Mouse (Mus musculus) hematopoietic stem cell, adult 5-6 weeks (primary cell): Measurements from ENCODE around the gene Hnrnph1. TPM values are rescaled to one million over a fixed set of nuclear protein-coding genes. Genes with fewer than 3 reads are reported as not detected.

Experiments used
- ATAC-seq, 2 experiments: fragments of 125-278 bp in 1 of 2; replicated peaks in 1 of 2; 2 replicates each; pipeline ENCODE4 v1.8.0; 2016 to 2017; ENCODE audit warnings: inconsistent platforms in 2 of 2, mild to moderate bottlenecking in 2 of 2, moderate number of reproducible peaks in 2 of 2, low read depth in 1 of 2, moderate TSS enrichment in 1 of 2; ENCODE audit not compliant: low FRiP score in 2 of 2, poor library complexity in 2 of 2, severe bottlenecking in 2 of 2, insufficient read depth in 1 of 2, low TSS enrichment in 1 of 2
- total RNA-seq: library from RNA; stranded (forward); fragments of 172-1452, 232-1000 nt; gene quantifications from 2 replicates; pipeline ENCODE4 v1.2.3, GENCODE M21; 2017

Gene Hnrnph1
- total RNA-seq, 1 experiment from 2014 or later = 1,107 TPM

GRCm38 (mm10) chr11:50389616-50390015 is 12.8 kb downstream of the Hnrnph1 start:
- ATAC-seq = no peak

DNA sequence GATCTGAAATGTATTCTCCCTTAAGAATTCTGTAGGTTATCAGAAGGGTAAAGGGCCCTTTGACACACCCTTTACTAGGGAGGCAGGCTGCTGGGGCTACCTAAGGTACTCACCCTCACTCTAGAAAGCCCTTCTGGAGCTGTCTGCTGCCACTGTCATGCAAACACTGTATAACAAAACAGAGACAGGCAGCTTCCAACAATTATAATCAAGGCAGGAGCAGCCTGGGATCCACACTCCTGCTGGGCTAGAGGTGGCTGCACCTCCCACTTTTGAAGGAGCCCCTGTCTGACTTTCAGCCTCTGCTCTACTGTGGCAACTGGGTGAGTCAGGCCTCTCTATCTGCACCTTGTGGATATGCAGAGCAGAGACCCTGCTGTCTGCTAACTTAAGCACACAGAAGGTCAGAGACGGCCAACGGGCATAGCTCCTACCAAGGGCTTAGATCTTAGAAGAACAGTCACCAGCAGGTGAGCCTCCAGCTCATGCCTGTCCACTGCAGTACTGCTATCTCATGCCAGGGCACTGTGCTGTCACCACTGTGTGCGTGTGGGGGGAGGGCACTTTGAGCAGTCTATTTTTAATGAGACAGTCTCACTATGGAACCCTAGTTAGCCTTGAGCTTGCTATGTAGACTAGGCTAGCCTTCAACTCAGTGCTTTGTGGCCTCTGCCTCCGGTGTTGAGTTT is 14.6 kb downstream of the Hnrnph1 start:
- ATAC-seq = no peak

DNA sequence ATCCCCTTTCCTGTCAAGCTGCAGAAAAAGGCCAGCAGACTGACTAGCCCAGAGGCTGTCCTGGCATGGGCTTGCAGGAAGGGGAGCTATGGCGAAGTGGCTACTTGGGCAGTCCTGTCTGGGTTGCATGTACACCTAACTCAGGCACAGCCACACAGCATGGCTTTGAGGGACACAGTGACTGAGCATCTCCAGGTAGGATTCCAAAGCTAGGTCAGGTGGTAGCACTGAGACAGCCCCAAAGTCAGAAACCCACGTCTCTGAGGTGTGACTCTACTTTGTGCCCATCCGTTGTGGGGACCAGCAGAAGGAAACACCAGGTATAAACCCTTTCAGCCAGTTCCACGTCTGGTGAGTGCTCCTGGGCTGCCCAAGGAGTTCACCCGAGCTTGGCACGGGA is 16.5 kb downstream of the Hnrnph1 start:
- ATAC-seq = no peak

- ATAC-seq = no peak
Observed at GRCm38 (mm10) chr11:50394731-50395130, 17.9 kb downstream of the Hnrnph1 start.

DNA sequence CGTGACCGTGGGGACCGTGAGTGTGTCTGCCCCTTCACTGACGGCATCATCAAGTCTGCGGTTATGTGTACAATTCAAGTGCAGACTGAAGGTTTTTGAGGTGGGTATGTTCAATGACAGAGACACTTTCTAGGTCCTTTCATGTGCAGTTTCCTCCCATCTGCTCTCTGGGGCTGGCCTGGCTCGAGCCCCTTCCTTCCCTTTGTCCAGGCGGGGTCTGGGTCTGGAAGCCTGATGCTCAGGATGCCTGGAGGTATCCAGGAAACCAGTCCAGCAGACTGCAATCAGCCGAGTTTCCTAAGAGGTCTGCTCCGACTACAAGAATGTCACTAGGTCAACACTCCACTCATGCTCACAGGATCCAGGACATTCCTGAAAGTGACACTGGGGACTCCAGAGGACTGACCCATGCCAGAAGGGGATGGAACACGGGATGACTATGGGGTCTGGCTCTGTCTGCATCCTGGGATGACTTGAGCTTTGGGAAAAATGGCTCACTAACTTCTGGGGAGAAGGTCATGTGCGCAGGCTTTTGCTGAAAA is 20.0 kb downstream of the Hnrnph1 start:
- ATAC-seq = no peak

DNA sequence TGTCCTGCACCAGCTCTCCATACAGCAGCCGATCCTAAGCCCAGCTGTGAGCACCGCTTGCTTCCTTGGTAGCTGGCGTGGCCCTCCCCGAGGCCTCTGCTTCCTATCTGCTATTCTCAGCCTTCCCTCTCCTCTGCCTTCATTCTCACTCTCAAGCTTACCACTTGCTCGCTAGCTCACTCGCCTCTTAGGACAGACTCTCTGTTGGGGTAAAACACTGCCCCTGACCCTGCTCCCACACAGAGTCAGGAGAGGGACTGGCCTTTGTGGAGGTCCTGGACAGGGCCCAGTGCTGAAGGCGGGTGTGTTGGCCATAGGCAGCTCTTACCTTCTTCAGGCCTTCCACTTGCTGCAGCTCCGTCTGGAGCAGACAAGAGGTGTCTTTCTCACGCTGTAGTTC is 20.5 kb downstream of the Hnrnph1 start:
- no peak for ATAC-seq

GRCm38 (mm10) chr11:50398803-50399202 is 22.0 kb downstream of the Hnrnph1 start:
- ATAC-seq = no peak

- ATAC-seq = no peak
Observed at GRCm38 (mm10) chr11:50402481-50402880, 25.7 kb downstream of the Hnrnph1 start.

- ATAC-seq = no peak
Observed at GRCm38 (mm10) chr11:50403367-50404014, 26.7 kb downstream of the Hnrnph1 start.

DNA sequence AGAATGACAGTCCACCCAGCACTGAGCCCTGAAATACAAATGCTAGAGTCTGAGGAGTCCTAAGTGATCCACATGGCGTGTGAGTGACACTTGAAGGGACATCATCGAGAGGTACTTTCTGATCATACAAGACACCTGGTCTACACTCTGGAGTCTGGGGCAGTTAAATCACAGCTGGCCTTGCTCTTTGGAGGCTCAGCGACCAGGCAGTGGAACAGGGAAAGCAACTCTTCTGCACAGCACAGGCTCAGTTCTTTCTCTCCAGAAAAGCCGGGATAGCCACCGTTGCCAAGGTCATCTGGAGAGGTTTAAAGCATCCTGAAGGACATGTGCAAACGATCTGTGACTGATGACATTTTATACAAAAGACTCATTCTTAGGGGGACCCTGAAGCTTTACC is 30.4 kb downstream of the Hnrnph1 start:
- ATAC-seq = no peak

GRCm38 (mm10) chr11:50415563-50416241 is 38.9 kb downstream of the Hnrnph1 start:
- ATAC-seq = peak; percentile 65 to 74; a peak in 3 of 4 replicates

- no peak for ATAC-seq
Observed at GRCm38 (mm10) chr11:50417856-50418255, 41.1 kb downstream of the Hnrnph1 start.

DNA sequence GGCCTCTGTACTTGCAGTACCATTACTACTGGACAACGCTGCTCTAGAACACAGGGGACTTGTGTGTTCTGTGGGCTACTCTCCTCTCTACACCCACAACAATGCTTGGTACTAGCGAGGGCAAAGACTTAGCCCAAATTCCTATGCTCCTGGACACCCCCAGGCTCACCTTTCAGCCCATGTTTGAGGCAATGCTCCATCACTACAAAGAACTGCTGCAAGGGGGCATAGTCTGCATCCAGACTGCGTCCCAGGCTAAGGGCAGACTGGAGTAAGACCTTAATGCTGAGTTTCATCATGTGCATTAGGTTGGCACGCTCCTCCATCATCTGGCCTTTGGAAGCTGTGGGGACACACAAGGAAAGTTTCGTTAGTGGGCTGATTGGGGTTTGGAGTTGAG is 44.7 kb downstream of the Hnrnph1 start:
- ATAC-seq = no peak

DNA sequence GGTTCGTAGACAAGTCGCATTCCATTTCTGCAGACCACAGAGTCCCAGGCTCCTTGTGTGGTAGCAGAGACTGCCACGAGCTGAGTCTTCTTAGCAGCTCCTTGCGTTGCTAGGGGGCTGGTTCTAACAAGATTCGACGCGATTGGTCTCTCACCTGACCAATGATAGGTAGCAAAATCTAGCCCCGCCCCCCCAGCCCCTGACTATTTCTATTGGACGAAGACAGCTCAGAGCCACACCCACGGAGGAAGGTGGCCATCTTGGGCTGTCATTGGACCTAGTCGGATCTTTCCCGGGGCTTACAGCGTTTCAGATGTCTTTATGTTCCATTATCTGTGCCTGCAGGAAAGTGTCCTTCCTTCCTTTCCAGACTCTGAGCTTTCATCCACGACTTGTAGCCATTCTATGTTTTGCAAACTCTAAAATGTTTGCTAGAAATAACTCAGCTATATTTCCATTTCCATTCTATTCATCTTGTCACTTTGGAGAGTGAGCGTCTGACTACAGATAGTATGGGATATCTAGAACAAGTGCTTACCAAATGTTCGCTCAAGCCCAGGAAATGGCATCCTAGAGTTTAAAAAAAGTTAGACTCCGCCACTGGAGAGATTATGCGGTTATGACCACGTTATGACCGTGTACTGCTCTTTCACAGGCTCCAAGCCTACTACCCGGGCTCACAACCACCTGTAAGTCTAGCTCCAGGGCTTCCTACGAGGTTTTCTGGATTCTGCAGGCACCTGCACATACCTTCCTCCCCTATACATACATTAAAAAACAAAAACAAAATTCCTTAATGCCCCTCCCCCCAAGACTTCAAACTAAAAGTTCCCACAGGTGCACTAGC is 45.4 kb downstream of the Hnrnph1 start:
- peak; percentile 70 to 83 for ATAC-seq

DNA sequence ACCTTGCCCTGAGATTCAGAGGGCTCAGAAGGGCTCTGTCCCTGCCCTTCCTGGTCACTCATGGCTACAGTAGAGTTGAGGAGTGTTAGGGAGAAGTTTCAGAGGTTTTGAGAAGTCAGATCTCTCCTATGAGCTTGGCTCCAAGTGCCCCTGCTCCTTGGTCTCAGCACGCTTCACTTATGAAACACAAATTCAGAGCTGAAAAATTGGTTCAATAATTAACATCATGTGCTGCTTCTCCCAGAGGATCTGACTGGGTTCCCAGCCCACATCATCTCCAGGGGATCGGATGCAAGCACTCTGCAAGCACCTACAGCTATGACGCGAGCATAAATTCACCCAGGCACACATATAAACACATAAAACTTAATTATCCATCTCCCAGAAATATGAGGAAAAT is 49.3 kb downstream of the Hnrnph1 start:
- no peak for ATAC-seq

DNA sequence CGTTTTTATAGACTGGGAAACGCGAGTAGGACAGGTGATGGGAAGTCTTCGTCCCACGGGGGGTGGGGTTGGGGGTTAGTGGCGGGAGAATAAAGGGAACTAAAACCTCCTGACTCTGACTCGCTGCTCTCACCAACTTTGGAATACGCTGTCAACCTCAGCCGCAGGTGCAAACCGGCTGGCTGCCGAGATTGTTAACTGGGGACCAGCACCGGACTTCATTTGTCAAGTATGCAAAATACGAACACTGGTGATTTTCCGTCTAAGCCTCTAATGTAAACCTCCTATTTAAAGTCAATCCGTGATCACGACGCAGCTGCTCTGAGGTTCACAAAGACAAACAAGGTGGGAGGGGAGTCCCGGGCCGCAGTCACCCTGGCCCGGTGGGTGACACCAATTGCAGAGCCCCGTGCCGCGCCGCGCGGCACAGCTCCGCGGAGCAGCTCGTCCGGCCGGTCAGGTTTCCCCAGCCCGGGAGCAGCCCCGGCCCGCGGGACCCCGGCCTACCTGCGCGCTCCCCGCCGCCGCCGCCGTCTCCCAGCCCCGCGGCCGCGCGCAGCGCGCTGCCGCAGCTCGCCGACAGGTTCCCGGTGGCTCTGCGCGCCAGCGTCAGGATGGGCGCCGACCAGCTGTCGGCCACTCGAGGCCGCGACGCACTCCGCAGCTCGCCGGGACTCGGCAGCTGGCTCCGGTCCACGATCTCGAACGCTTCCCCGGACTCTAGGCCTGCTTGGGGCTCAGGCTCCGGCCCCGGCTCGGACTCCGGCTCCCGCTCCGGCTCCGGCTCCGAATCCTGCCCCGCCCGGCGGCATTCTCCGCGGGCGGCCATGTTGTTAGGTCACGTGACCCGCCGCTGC is 53.7 kb downstream of the Hnrnph1 start, which contains the start of gene Rufy1:
Gene Rufy1 (minus strand): TSS at position 849 of the 857 bp plus-strand sequence.
- ATAC-seq = peak; percentile 68 to 78
